Mouse (Mus musculus): ENCODE measurements around the gene Ptpn13.

Gene Ptpn13

GRCm38 (mm10) chr5:103422609-103423008, 2.4 kb upstream of the Ptpn13 start:
- DNase-seq (ENCODE audit: low read depth, low spot score): no peak

- DNase-seq (ENCODE audit: low read depth, low spot score): peak; percentile 72
These were observed 1.6 kb upstream of the Ptpn13 start for GRCm38 (mm10) chr5:103423305-103423926.

GRCm38 (mm10) chr5:103423927-103424315, 1.1 kb upstream of the Ptpn13 start:
- DNase-seq (ENCODE audit: low read depth, low spot score): no peak

- DNase-seq (ENCODE audit: low read depth, low spot score): peak; percentile 48
These were observed 505 bp downstream of the Ptpn13 start for GRCm38 (mm10) chr5:103425363-103426031.

GRCm38 (mm10) chr5:103426250-103426649, 1.3 kb downstream of the Ptpn13 start:
- DNase-seq (ENCODE audit: low read depth, low spot score): no peak

- DNase-seq (ENCODE audit: low read depth, low spot score): no peak
These were observed 6.0 kb downstream of the Ptpn13 start for GRCm38 (mm10) chr5:103430986-103431385.

- DNase-seq (ENCODE audit: low read depth, low spot score): no peak
These were observed 6.5 kb downstream of the Ptpn13 start for GRCm38 (mm10) chr5:103431479-103431878.

GRCm38 (mm10) chr5:103436039-103436944, 11.3 kb downstream of the Ptpn13 start:
- DNase-seq (ENCODE audit: low read depth, low spot score): peak; percentile 58

GRCm38 (mm10) chr5:103437714-103438113, 12.7 kb downstream of the Ptpn13 start:
- no peak for DNase-seq (ENCODE audit: low read depth, low spot score)

- DNase-seq (ENCODE audit: low read depth, low spot score): no peak
These were observed 14.2 kb downstream of the Ptpn13 start for GRCm38 (mm10) chr5:103439171-103439570.

- no peak for DNase-seq (ENCODE audit: low read depth, low spot score)
These were observed 15.7 kb downstream of the Ptpn13 start for GRCm38 (mm10) chr5:103440418-103441276.

- no peak for DNase-seq (ENCODE audit: low read depth, low spot score)
These were observed 16.7 kb downstream of the Ptpn13 start for GRCm38 (mm10) chr5:103441706-103442105.

- no peak for DNase-seq (ENCODE audit: low read depth, low spot score)
These were observed 17.3 kb downstream of the Ptpn13 start for GRCm38 (mm10) chr5:103442269-103442688.

- DNase-seq (ENCODE audit: low read depth, low spot score): no peak
These were observed 17.9 kb downstream of the Ptpn13 start for GRCm38 (mm10) chr5:103442921-103443320.

- no peak for DNase-seq (ENCODE audit: low read depth, low spot score)
These were observed 20.4 kb downstream of the Ptpn13 start for GRCm38 (mm10) chr5:103445383-103445782.

- DNase-seq (ENCODE audit: low read depth, low spot score): no peak
These were observed 22.9 kb downstream of the Ptpn13 start for GRCm38 (mm10) chr5:103447806-103448416.

GRCm38 (mm10) chr5:103448470-103448869, 23.5 kb downstream of the Ptpn13 start:
- no peak for DNase-seq (ENCODE audit: low read depth, low spot score)

GRCm38 (mm10) chr5:103450663-103451062, 25.7 kb downstream of the Ptpn13 start:
- DNase-seq (ENCODE audit: low read depth, low spot score): no peak

- peak; percentile 19 for DNase-seq (ENCODE audit: low read depth, low spot score)
These were observed 28.6 kb downstream of the Ptpn13 start for GRCm38 (mm10) chr5:103453361-103454140.

GRCm38 (mm10) chr5:103456794-103457193, 31.8 kb downstream of the Ptpn13 start:
- DNase-seq (ENCODE audit: low read depth, low spot score): no peak

All from ES-CJ7 (cell line).